In genomic region chr14:21147171-21147570, GRCm38 (mm10) we compare ENCODE assay signal across 27 mouse cellular contexts.
"Had no signal": no experiment of that assay in that cellular context is flagged by ENCODE, and none has a peak within 500 bp of the region (broad histone marks: within the 10 kb centered on the region; RNA-seq: fewer than 3 reads in every experiment).

No protein-coding gene starts in this region.

- H3K9me3 ChIP-seq: heart, embryonic 13.5 days; heart, embryonic 15.5 days; hindbrain, embryonic 13.5 days; hindbrain, embryonic 15.5 days; kidney, embryonic 15.5 days; limb, embryonic 13.5 days; limb, embryonic 15.5 days; liver, embryonic 12.5 days had no signal

- H3K9ac ChIP-seq: heart, embryonic 13.5 days; heart, embryonic 15.5 days; hindbrain, embryonic 13.5 days; hindbrain, embryonic 15.5 days; kidney, embryonic 15.5 days; limb, embryonic 13.5 days; limb, embryonic 15.5 days; liver, embryonic 12.5 days; liver, embryonic 14.5 days had no signal

- DNase-seq: gastrocnemius, postnatal 14 days; gastrocnemius, postnatal 36 days; heart, adult 11 months; heart, adult 2 months; heart, postnatal 14 days; heart, postnatal 36 days; kidney, adult 11 months; kidney, adult 2 months; kidney, adult 9 months; kidney, postnatal 14 days; kidney, postnatal 36 days; layer of hippocampus, adult 9-11 months; layer of hippocampus, postnatal 36 days; left cerebral cortex, postnatal 4 days had no signal

- ATAC-seq: hindbrain, postnatal 0 days; intestine, embryonic 16.5 days; liver, embryonic 12.5 days had no signal

- H3K4me1 ChIP-seq: hindbrain, embryonic 13.5 days; hindbrain, embryonic 15.5 days had no signal

- H3K4me2 ChIP-seq: heart, embryonic 11.5 days; heart, embryonic 13.5 days; heart, embryonic 15.5 days; hindbrain, embryonic 13.5 days; hindbrain, embryonic 15.5 days; kidney, embryonic 15.5 days; limb, embryonic 13.5 days; limb, embryonic 15.5 days; liver, embryonic 12.5 days had no signal

- H3K27me3 ChIP-seq: heart, embryonic 13.5 days; heart, embryonic 15.5 days; hindbrain, embryonic 13.5 days; hindbrain, embryonic 15.5 days; kidney, embryonic 15.5 days; limb, embryonic 13.5 days; limb, embryonic 15.5 days; liver, embryonic 12.5 days had no signal

- H3K36me3 ChIP-seq: heart, embryonic 13.5 days; heart, embryonic 15.5 days; hindbrain, embryonic 13.5 days; hindbrain, embryonic 15.5 days; kidney, embryonic 15.5 days; limb, embryonic 13.5 days; limb, embryonic 15.5 days; liver, embryonic 12.5 days had no signal

- H3K27ac ChIP-seq: heart, adult 2 months; heart, embryonic 13.5 days; heart, embryonic 15.5 days; hindbrain, embryonic 13.5 days; hindbrain, embryonic 15.5 days; hindbrain, postnatal 0 days; kidney, embryonic 15.5 days; kidney, postnatal 0 days; limb, embryonic 13.5 days; limb, embryonic 15.5 days; liver, embryonic 12.5 days; liver, embryonic 14.5 days had no signal

- H3K4me3 ChIP-seq: heart, adult 2 months; heart, embryonic 13.5 days; heart, embryonic 15.5 days; hindbrain, embryonic 13.5 days; hindbrain, embryonic 15.5 days; kidney, embryonic 15.5 days; limb, embryonic 13.5 days; limb, embryonic 15.5 days; liver, embryonic 12.5 days had no signal
